Mouse (Mus musculus): ENCODE results near the gene Stip1.
"Not testable (repeated sequence)": the region's sequence is repeated elsewhere in the genome, so short reads cannot be mapped to it uniquely, and the experiment has no call there.

Stip1 gene

GRCm38 (mm10) chr19:7012426-7012825, 27.3 kb downstream of the Stip1 start:
- DNase-seq, result no peak

- no peak for DNase-seq
These were observed 32.7 kb downstream of the Stip1 start for GRCm38 (mm10) chr19:7006892-7007593.

GRCm38 (mm10) chr19:6999360-7000063, 40.3 kb downstream of the Stip1 start:
- no peak for DNase-seq

GRCm38 (mm10) chr19:6997721-6998290, 42.0 kb downstream of the Stip1 start:
- no peak for DNase-seq

- DNase-seq, result peak; percentile 92
These were observed 43.8 kb downstream of the Stip1 start, which contains the start of the genes Nudt22 and Trpt1 for GRCm38 (mm10) chr19:6996006-6996405. Gene Nudt22 (minus strand): TSS chr19:6996117. Gene Trpt1 (plus strand): TSS chr19:6996131.

GRCm38 (mm10) chr19:6995255-6995991, 44.3 kb downstream of the Stip1 start:
- DNase-seq, result peak; percentile 43

GRCm38 (mm10) chr19:6994489-6994888, 45.3 kb downstream of the Stip1 start:
- no peak for DNase-seq

GRCm38 (mm10) chr19:6994002-6994401, 45.8 kb downstream of the Stip1 start:
- DNase-seq, result no peak

GRCm38 (mm10) chr19:6993011-6993770, 46.6 kb downstream of the Stip1 start:
- DNase-seq, result no peak

GRCm38 (mm10) chr19:6992011-6992858, 47.5 kb downstream of the Stip1 start, which contains the start of gene Dnajc4:
Gene Dnajc4 (minus strand): TSS chr19:6992572.
- peak; percentile 95 for DNase-seq

- DNase-seq, result not testable (repeated sequence)
These were observed 48.6 kb downstream of the Stip1 start for GRCm38 (mm10) chr19:6991166-6991565.

- no peak for DNase-seq
These were observed 49.1 kb downstream of the Stip1 start for GRCm38 (mm10) chr19:6990712-6991111.

- DNase-seq, result no peak
These were observed 50.5 kb downstream of the Stip1 start for GRCm38 (mm10) chr19:6989251-6989650.

- no peak for DNase-seq
These were observed 51.9 kb downstream of the Stip1 start for GRCm38 (mm10) chr19:6987904-6988285.

GRCm38 (mm10) chr19:6987061-6987903, 52.5 kb downstream of the Stip1 start, which contains the start of gene Vegfb:
Gene Vegfb (minus strand): TSS chr19:6987651.
- DNase-seq, result peak; percentile 82

- DNase-seq, result no peak
These were observed 53.6 kb downstream of the Stip1 start for GRCm38 (mm10) chr19:6985951-6986708.

GRCm38 (mm10) chr19:6985300-6985699, 54.5 kb downstream of the Stip1 start:
- DNase-seq, result no peak

- DNase-seq, result no peak
These were observed 56.1 kb downstream of the Stip1 start for GRCm38 (mm10) chr19:6983621-6984020.

- DNase-seq, result no peak
These were observed 58.3 kb downstream of the Stip1 start for GRCm38 (mm10) chr19:6981465-6981864.

All from kidney, adult 18-20 months (tissue).